Mouse (Mus musculus) liver, embryonic 11.5 days (tissue): ENCODE measurements at regions not wholly inside any gene's neighbourhood (a gene's known extent, or its start where the extent isn't known, plus 50 kb on each side); places are given as distances from the start of the nearest gene placed in this dataset.

Source experiments
- ATAC-seq: fragments of 200-750 bp; cut with Nextera tagmentation; replicated peaks from 2 replicates; pipeline ENCODE4 v1.8.0; 2017; ENCODE audit warnings: moderate number of reproducible peaks, mild to moderate bottlenecking, moderate TSS enrichment, moderate library complexity; ENCODE audit not compliant: low FRiP score
- DNase-seq: peaks from one replicate; pipeline ENCODE4 v3.0.0-alpha.2; 2017; ENCODE audit warnings: low spot score
- H3K27ac ChIP-seq: fragments of 300-500 bp; sonication (generic); 2 replicates; pipeline ENCODE4 v1.5.1; 2014; ENCODE audit warnings: mild to moderate bottlenecking, low read depth, low read length, control low read depth
- H3K27me3 ChIP-seq: fragments of 300-500 bp; sonication (generic); replicated peaks from 2 replicates; pipeline ENCODE4 v1.6.1; 2014; ENCODE audit warnings: low read length, mixed read lengths; ENCODE audit not compliant: control insufficient read depth, insufficient read depth
- H3K36me3 ChIP-seq: fragments of 300-500 bp; sonication (generic); 2 replicates; pipeline ENCODE4 v1.6.1; 2014; ENCODE audit warnings: mild to moderate bottlenecking, low read length, moderate library complexity, mixed read lengths; ENCODE audit not compliant: control insufficient read depth, insufficient read depth
- H3K4me1 ChIP-seq: fragments of 300-500 bp; sonication (generic); replicated peaks from 2 replicates; pipeline ENCODE4 v1.6.1; 2014; ENCODE audit warnings: low read length, mixed read lengths; ENCODE audit not compliant: control insufficient read depth, insufficient read depth
- H3K4me2 ChIP-seq: fragments of 300-500 bp; sonication (generic); 2 replicates; pipeline ENCODE4 v1.6.1; 2014; ENCODE audit warnings: mild to moderate bottlenecking, control low read depth, moderate library complexity
- H3K4me3 ChIP-seq: fragments of 300-500 bp; sonication (generic); 2 replicates; pipeline ENCODE4 v1.5.1; 2014; ENCODE audit warnings: low read depth, low read length, control low read depth
- H3K9ac ChIP-seq: fragments of 300-500 bp; sonication (generic); 2 replicates; pipeline ENCODE4 v1.6.1; 2014; ENCODE audit warnings: low read depth, low read length, control low read depth
- H3K9me3 ChIP-seq: fragments of 300-500 bp; sonication (generic); 2 replicates; pipeline ENCODE4 v1.6.1; 2016; ENCODE audit warnings: low read length, inconsistent platforms, mixed read lengths; ENCODE audit not compliant: control insufficient read depth
- WGBS: fragments of 180-500 bp; shearing (Covaris S2); extraction: QIAGEN DNeasy Blood & Tissue Kit; methylation state at CpG from one replicate; pipeline ENCODE4 v1.1.7; 2014; 5-methylcytosine and 5-hydroxymethylcytosine counted together

GRCm38 (mm10) chr1:151285045-151285444 lies 59.2 kb upstream of the Ivns1abp start:
- Histone ChIP-seq H3K36me3 (no peaks in the 10 kb centered on the region), H3K4me1 (peaks cover 5% of the 10 kb centered on the region; the same call in 1 of the 2 replicates), H3K9ac (no peak overlapping the region), H3K9me3 (no peaks in the 10 kb centered on the region), H3K4me3 (no peak overlapping the region), H3K27me3 (no peaks in the 10 kb centered on the region), H3K4me2 (no peak overlapping the region), H3K27ac (no peak overlapping the region)
- no peak for ATAC-seq
- WGBS: 83% methylated on average over 7 of the region's 7 CpGs
- DNase-seq: no peak

GRCm38 (mm10) chr1:151287451-151287850 lies 56.8 kb upstream of the Ivns1abp start:
- Histone ChIP-seq H3K4me3 (no peak overlapping the region; the same call in 1 of the 2 replicates), H3K36me3 (no peaks in the 10 kb centered on the region), H3K9me3 (no peaks in the 10 kb centered on the region), H3K9ac (no peak overlapping the region), H3K4me1 (peaks cover 5% of the 10 kb centered on the region; the same call in 1 of the 2 replicates), H3K27ac (no peak overlapping the region), H3K4me2 (peak overlapping the region; percentile 18), H3K27me3 (no peaks in the 10 kb centered on the region)
- WGBS: 29% methylated on average over 12 of the region's 12 CpGs
- DNase-seq (no peak), ATAC-seq (peak; percentile 51)

- no peaks in the 10 kb centered on the region for H3K27me3 ChIP-seq
- H3K27ac ChIP-seq: no peak overlapping the region
- no peak overlapping the region for H3K4me3 ChIP-seq
- no peak overlapping the region for H3K4me2 ChIP-seq
- H3K9me3 ChIP-seq: no peaks in the 10 kb centered on the region
- H3K4me1 ChIP-seq: peaks cover 5% of the 10 kb centered on the region; the same call in 1 of the 2 replicates
- 87% methylated on average over 7 of the region's 7 CpGs for WGBS
- no peak overlapping the region for H3K9ac ChIP-seq
- DNase-seq: no peak
- ATAC-seq: no peak
- H3K36me3 ChIP-seq: no peaks in the 10 kb centered on the region
These were observed 55.2 kb upstream of the Ivns1abp start for GRCm38 (mm10) chr1:151289061-151289460.

- H3K27me3 ChIP-seq: no peaks in the 10 kb centered on the region
- H3K4me1 ChIP-seq: peaks cover 5% of the 10 kb centered on the region; the same call in 1 of the 2 replicates
- no peaks in the 10 kb centered on the region for H3K36me3 ChIP-seq
- H3K4me2 ChIP-seq: no peak overlapping the region
- H3K4me3 ChIP-seq: no peak overlapping the region
- DNase-seq (no peak), ATAC-seq (no peak)
- no peak overlapping the region for H3K9ac ChIP-seq
- WGBS: 79% methylated on average over 13 of the region's 13 CpGs
- no peak overlapping the region for H3K27ac ChIP-seq
- no peaks in the 10 kb centered on the region for H3K9me3 ChIP-seq
These were observed 54.6 kb upstream of the Ivns1abp start for GRCm38 (mm10) chr1:151289493-151290258.

- Histone ChIP-seq H3K4me2 (no peak overlapping the region), H3K9ac (no peak overlapping the region), H3K27ac (no peak overlapping the region), H3K4me1 (no peaks in the 10 kb centered on the region), H3K36me3 (no peaks in the 10 kb centered on the region), H3K4me3 (no peak overlapping the region), H3K9me3 (no peaks in the 10 kb centered on the region), H3K27me3 (no peaks in the 10 kb centered on the region)
- 77% methylated on average over 9 of the region's 9 CpGs for WGBS
- DNase-seq (no peak), ATAC-seq (no peak)
These were observed 50.8 kb upstream of the Ivns1abp start for GRCm38 (mm10) chr1:151293311-151294050.
